Mouse (Mus musculus): ENCODE data around the gene 5730596B20Rik.

- TF ChIP-seq POLR2A (IDR thresholded peaks at IDR 0.05; ENCODE audit: insufficient read depth, low read depth, low read length) (no peak), CTCF (IDR thresholded peaks at IDR 0.05; ENCODE audit: insufficient read depth, low read depth, low read length) (no peak)
These were observed 39.3 kb upstream of the 5730596B20Rik start for GRCm38 (mm10) chr6:52137841-52138535.

Measured in olfactory bulb, adult 2 months (tissue).